Mouse (Mus musculus) midbrain, embryonic 15.5 days (tissue): ENCODE data around the gene Spata5. TPM values are rescaled to one million over a fixed set of nuclear protein-coding genes. Genes with fewer than 3 reads are reported as not detected.
"Not testable (repeated sequence)": the region's sequence is repeated elsewhere in the genome, so short reads cannot be mapped to it uniquely, and the experiment has no call there.

Experiments
- ATAC-seq: fragments of 200-750 bp; cut with Nextera tagmentation; replicated peaks from 2 replicates; pipeline ENCODE4 v1.8.0; 2017; ENCODE audit warnings: moderate TSS enrichment
- H3K27ac ChIP-seq: fragments of 300-500 bp; sonication (generic); 2 replicates; pipeline ENCODE4 v1.5.1; 2015; ENCODE audit warnings: mild to moderate bottlenecking, inconsistent platforms
- H3K27me3 ChIP-seq: fragments of 300-500 bp; sonication (generic); replicated peaks from 2 replicates; pipeline ENCODE4 v1.6.1; 2015; ENCODE audit warnings: inconsistent platforms
- H3K36me3 ChIP-seq: fragments of 300-500 bp; sonication (generic); replicated peaks from 2 replicates; pipeline ENCODE4 v1.6.1; 2015; ENCODE audit warnings: inconsistent platforms
- H3K4me1 ChIP-seq: fragments of 300-500 bp; sonication (generic); 2 replicates; pipeline ENCODE4 v1.6.1; 2015; ENCODE audit warnings: inconsistent platforms
- H3K4me2 ChIP-seq: fragments of 300-500 bp; sonication (generic); 2 replicates; pipeline ENCODE4 v1.6.1; 2015; ENCODE audit warnings: inconsistent platforms, mild to moderate bottlenecking, moderate library complexity
- H3K4me3 ChIP-seq: fragments of 300-500 bp; sonication (generic); 2 replicates; pipeline ENCODE4 v1.5.1; 2015; ENCODE audit warnings: mild to moderate bottlenecking, inconsistent platforms
- H3K9ac ChIP-seq: fragments of 300-500 bp; sonication (generic); 2 replicates; pipeline ENCODE4 v1.6.1; 2015; ENCODE audit warnings: mild to moderate bottlenecking, inconsistent platforms
- H3K9me3 ChIP-seq: fragments of 300-500 bp; sonication (generic); 2 replicates; pipeline ENCODE4 v1.6.1; 2016; ENCODE audit warnings: inconsistent platforms
- WGBS: fragments of 180-500 bp; shearing (Covaris S2); methylation state at CpG from one replicate; pipeline ENCODE4 v1.1.7; 2015; ENCODE audit warnings: mixed read lengths; 5-methylcytosine and 5-hydroxymethylcytosine counted together
- polyA plus RNA-seq: library from polyadenylated mRNA; unstranded; fragments of >200 nt; fragmentation: Nextera tagmentation; extraction: Ambion mirVana; gene quantifications from 2 replicates; pipeline ENCODE4 v1.2.1, GENCODE M21; 2015

Spata5 gene
- polyA plus RNA-seq, 1 experiment from 2014 or later, result 36.2 TPM

DNA sequence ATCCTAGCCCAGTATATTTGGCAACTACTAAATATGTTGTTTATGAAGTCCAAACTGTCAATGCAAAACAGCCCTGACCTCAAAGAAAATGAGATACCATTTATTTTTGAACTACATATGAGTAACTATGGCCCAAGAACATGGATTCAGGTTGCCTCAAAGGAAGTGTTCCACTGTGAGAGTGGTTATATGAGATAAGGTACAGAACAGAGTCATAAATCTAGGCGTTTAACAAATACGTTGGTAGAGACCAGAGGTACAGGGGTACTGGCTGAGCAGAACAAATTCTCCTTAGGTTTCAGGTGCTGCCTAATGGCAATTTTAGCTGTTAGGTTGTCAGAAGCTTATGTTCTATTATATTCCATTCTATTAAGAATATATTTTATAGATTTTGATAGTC is 67.9 kb downstream of the Spata5 start:
- H3K27ac ChIP-seq, result no peak overlapping the region
- no peaks in the 10 kb centered on the region for H3K27me3 ChIP-seq
- H3K9me3 ChIP-seq, result no peaks in the 10 kb centered on the region
- no peak overlapping the region for H3K9ac ChIP-seq
- ATAC-seq, result no peak
- no peaks in the 10 kb centered on the region for H3K36me3 ChIP-seq
- H3K4me1 ChIP-seq, result no peaks in the 10 kb centered on the region
- H3K4me2 ChIP-seq, result no peak overlapping the region
- H3K4me3 ChIP-seq, result no peak overlapping the region
- 96% methylated on average over 2 of the region's 2 CpGs for WGBS

DNA sequence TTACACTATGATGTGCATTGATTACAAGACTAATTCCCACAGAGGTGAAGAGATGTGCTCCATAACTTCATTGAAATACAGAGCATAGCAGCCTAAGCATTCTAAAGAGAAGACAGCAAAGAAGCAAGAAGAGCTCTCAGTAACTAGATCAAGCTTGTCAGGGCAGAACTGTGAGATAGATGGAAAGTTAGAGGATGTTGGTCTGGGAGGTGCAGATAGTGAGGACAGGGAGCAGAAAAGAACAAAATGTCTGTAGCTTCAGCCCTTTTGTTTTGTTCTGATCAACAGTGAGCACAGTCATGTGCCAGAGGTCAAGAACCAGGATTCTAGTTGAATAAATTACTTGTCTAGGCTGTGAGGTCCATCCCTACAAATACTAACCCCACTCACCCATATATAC is 68.5 kb downstream of the Spata5 start:
- Histone ChIP-seq H3K27me3 (no peaks in the 10 kb centered on the region), H3K4me2 (no peak overlapping the region), H3K4me1 (no peaks in the 10 kb centered on the region), H3K36me3 (no peaks in the 10 kb centered on the region), H3K27ac (no peak overlapping the region), H3K9ac (no peak overlapping the region), H3K4me3 (no peak overlapping the region), H3K9me3 (no peaks in the 10 kb centered on the region)
- no peak for ATAC-seq

DNA sequence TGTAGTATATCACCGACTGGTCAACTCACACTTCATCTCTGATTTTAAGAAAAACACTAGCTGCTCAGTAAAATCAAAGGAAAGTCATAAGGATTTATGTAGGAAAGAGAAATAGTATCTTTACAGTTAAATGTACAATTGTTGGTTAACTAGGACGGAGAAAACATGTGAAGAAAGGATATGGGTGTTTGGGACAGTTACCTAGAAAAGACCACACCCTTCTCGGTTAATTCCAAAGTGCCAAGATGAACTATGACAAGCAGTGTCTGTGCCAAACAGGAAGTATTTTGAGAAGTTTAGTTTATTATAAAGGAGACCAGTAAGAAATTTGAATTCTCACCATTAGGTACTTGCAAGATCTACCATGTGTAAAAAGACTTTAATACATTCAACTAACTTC is 70.3 kb downstream of the Spata5 start:
- H3K9ac ChIP-seq, result no peak overlapping the region
- H3K4me3 ChIP-seq, result no peak overlapping the region
- H3K4me1 ChIP-seq, result no peaks in the 10 kb centered on the region
- no peaks in the 10 kb centered on the region for H3K36me3 ChIP-seq
- H3K9me3 ChIP-seq, result no peaks in the 10 kb centered on the region
- 88% methylated on average over 3 of the region's 3 CpGs for WGBS
- H3K27me3 ChIP-seq, result no peaks in the 10 kb centered on the region
- H3K27ac ChIP-seq, result no peak overlapping the region
- H3K4me2 ChIP-seq, result no peak overlapping the region
- no peak for ATAC-seq

DNA sequence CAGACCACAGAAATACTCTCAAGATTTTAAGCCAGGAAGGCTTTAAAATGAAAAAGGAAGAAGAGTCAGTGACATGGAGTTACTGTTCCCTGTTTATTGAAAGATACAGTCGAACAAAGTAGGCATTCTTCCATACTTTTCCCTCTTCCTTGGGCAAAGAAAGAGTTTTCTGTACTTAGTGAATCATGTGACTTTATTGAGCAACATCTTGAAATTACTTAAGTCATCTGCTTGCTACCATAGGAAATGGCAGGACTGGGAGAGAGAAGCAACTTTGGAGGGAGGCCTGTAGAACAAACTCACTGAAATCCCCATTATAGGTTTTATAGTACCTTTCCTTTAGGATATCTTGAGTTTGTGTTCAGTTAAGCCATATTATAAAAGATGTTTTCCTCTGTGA is 81.2 kb downstream of the Spata5 start:
- H3K9ac ChIP-seq, result no peak overlapping the region
- no peak overlapping the region for H3K4me2 ChIP-seq
- no peak overlapping the region for H3K27ac ChIP-seq

DNA sequence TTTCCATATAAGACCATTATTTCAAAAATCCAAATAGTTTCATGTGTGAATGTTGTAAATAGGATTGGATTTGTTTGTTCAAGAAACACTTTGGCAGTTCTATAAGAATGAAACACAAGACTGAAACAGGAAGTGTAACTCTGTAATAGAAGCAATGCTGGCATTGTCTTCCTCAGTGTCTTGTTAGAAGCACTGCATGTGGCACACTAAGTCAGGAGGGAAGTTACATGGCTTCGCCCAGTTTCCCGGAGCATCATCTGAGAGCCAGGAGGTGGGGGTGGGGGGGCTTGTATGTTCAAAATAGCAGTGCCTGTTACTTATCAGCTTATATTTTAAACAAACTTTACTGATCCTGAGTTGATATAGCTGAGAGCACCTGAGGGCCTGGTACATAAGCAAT is 82.9 kb downstream of the Spata5 start:
- no peaks in the 10 kb centered on the region for H3K36me3 ChIP-seq
- H3K9ac ChIP-seq, result no peak overlapping the region
- no peak for ATAC-seq
- WGBS, result 78% methylated on average over 2 of the region's 2 CpGs
- H3K27ac ChIP-seq, result no peak overlapping the region
- no peaks in the 10 kb centered on the region for H3K9me3 ChIP-seq
- H3K27me3 ChIP-seq, result no peaks in the 10 kb centered on the region
- H3K4me1 ChIP-seq, result no peaks in the 10 kb centered on the region
- no peak overlapping the region for H3K4me2 ChIP-seq
- H3K4me3 ChIP-seq, result no peak overlapping the region

More for the DNA sequence above, 81.2 kb downstream of the Spata5 start:
- Histone ChIP-seq H3K4me1 (no peaks in the 10 kb centered on the region), H3K36me3 (no peaks in the 10 kb centered on the region), H3K9me3 (no peaks in the 10 kb centered on the region), H3K4me3 (no peak overlapping the region), H3K27me3 (no peaks in the 10 kb centered on the region)
- WGBS, result 73% methylated on average over 1 of the region's 1 CpGs
- no peak for ATAC-seq

DNA sequence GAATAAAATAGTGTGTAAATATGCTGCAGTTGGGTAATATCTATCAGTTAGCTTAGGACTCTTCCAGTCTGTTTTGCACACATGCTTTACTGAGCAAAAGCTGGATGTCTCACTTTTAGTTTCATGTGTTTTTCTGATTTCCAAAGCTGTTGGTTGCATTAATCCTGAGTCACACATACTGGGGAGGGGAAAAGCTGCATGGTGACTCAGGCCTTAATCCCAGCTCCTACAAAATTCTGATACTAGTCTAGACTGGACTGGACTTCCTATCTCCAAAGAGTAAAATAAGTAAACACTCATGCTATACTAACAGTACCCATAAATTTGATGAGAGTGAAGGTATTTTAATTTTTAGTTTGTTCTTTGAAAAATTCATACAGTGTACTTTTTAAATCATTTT is 84.2 kb downstream of the Spata5 start:
- H3K27ac ChIP-seq, result no peak overlapping the region
- no peaks in the 10 kb centered on the region for H3K9me3 ChIP-seq
- no peak overlapping the region for H3K4me3 ChIP-seq
- no peak overlapping the region for H3K9ac ChIP-seq
- H3K4me1 ChIP-seq, result no peaks in the 10 kb centered on the region
- ATAC-seq, result no peak
- H3K27me3 ChIP-seq, result no peaks in the 10 kb centered on the region
- no peaks in the 10 kb centered on the region for H3K36me3 ChIP-seq
- no peak overlapping the region for H3K4me2 ChIP-seq

DNA sequence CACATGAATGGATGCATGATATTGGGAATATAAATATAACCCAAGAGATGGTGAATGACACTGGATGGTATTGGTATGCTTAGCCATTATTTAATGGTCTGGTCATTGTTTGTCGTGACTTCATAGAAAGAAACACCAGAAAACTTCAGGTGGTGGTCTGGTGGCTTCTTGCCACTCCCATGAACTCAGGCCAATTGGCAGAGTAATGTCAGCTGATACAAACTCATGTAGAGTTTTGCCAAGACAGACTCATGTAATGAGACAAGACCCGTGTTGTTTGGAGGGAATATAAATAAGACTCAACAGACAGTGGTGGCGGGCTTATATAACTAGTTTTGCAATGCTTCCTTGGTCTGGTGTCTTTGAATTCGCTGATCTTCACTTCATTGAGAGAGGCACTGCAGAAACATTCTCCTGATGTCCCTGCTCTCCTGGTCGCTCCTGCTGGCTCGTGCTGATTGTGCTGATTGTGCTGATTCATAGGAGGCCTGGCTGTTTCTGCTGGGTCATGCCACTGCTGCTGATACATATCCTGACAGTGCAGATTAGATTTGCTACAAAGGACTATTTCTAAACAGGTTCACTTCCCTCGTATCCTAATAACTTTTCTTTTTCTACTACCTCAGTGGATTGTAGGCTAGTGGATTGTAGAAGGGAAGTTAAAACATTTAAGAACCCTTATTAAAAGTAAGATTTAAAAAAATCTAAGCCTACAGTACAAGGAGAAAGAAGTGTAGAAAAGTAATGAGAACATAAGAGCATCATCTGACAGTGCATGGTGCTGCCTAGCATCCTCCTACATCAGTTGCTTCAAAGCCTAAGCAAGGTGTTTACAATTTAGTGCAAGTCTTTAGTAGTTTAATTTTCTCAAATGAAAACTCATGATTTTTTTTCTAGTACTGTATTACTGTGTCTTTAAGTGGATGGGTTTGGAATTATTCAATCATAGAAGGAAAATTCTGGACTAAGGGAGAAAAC is 90.6 kb downstream of the Spata5 start:
- Histone ChIP-seq H3K4me1 (no peaks in the 10 kb centered on the region), H3K9ac (no peak overlapping the region), H3K36me3 (no peaks in the 10 kb centered on the region), H3K4me3 (no peak overlapping the region), H3K4me2 (no peak overlapping the region), H3K27ac (no peak overlapping the region), H3K27me3 (no peaks in the 10 kb centered on the region), H3K9me3 (no peaks in the 10 kb centered on the region)
- ATAC-seq, result no peak
- WGBS, result 81% methylated on average over 7 of the region's 7 CpGs

DNA sequence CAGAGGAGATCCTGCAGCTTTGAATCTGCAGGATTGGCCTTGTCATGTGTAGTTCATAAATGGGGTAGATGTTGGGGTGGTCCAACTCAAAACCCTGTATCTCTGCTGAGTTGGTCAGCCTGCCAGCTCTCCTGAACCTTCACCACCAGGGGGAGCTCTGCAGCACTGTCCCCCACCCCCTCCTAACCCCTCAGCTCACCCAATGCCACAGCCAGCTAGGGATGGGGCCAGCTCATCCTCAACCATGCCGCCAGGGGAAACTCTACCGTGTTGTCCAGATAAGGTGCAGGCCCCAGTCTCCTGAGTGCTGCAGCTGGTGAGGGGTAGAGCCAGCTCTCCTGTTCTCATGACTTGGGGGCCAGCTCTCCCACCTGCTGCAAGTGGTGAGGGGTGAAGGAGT is 95.8 kb downstream of the Spata5 start:
- Histone ChIP-seq H3K4me2 (no peak overlapping the region), H3K9ac (no peak overlapping the region), H3K4me3 (no peak overlapping the region), H3K27ac (no peak overlapping the region), H3K36me3 (no peaks in the 10 kb centered on the region), H3K27me3 (no peaks in the 10 kb centered on the region), H3K9me3 (no peaks in the 10 kb centered on the region), H3K4me1 (no peaks in the 10 kb centered on the region)
- no peak for ATAC-seq
- WGBS, result 18% methylated on average over 2 of the region's 2 CpGs

DNA sequence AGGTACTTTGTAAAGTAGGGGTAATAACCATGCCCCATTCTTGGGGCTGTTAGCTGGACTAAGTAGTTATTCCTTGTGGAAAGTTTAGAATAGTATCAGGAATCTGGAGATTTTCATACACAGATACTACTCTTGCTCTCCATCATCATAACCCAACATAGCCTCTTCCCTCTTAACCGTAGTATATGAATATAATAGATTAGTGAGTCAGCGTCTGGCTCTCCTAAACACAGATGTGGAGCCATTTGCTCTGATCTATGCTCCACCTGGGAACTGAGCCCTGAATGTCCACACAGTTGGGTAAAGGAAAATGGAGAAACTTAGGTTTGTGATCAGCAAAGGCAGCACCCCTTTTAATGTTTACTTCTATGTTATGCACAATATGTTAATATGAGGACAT is 96.7 kb downstream of the Spata5 start:
- Histone ChIP-seq H3K4me2 (no peak overlapping the region), H3K4me1 (no peaks in the 10 kb centered on the region), H3K27me3 (no peaks in the 10 kb centered on the region), H3K4me3 (no peak overlapping the region), H3K36me3 (no peaks in the 10 kb centered on the region), H3K9me3 (no peaks in the 10 kb centered on the region), H3K9ac (no peak overlapping the region), H3K27ac (no peak overlapping the region)
- ATAC-seq, result no peak
- WGBS, result 94% methylated on average over 2 of the region's 2 CpGs

DNA sequence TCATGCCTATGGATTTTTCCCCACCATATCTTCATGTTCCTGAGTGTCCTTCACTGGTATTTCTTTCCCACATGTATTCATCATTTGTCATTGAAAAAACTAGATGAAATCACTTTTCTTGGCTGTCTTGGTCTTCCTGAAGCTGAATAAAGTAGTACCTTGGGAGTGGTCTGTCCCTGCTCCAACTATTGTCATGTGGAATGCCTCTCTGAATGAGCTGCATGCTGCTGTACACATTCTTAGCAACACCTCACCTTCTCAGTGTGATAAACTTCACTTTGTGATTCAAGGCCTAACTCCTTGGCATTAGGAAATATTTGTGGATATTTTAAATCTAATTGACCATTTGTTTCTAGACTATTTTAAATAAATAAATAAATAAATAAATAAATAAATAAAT is 98.9 kb downstream of the Spata5 start:
- no peaks in the 10 kb centered on the region for H3K27me3 ChIP-seq
- no peak overlapping the region for H3K9ac ChIP-seq
- H3K27ac ChIP-seq, result no peak overlapping the region
- H3K36me3 ChIP-seq, result no peaks in the 10 kb centered on the region
- no peak overlapping the region for H3K4me2 ChIP-seq
- no peak for ATAC-seq
- H3K9me3 ChIP-seq, result no peaks in the 10 kb centered on the region
- H3K4me3 ChIP-seq, result no peak overlapping the region
- no peaks in the 10 kb centered on the region for H3K4me1 ChIP-seq

DNA sequence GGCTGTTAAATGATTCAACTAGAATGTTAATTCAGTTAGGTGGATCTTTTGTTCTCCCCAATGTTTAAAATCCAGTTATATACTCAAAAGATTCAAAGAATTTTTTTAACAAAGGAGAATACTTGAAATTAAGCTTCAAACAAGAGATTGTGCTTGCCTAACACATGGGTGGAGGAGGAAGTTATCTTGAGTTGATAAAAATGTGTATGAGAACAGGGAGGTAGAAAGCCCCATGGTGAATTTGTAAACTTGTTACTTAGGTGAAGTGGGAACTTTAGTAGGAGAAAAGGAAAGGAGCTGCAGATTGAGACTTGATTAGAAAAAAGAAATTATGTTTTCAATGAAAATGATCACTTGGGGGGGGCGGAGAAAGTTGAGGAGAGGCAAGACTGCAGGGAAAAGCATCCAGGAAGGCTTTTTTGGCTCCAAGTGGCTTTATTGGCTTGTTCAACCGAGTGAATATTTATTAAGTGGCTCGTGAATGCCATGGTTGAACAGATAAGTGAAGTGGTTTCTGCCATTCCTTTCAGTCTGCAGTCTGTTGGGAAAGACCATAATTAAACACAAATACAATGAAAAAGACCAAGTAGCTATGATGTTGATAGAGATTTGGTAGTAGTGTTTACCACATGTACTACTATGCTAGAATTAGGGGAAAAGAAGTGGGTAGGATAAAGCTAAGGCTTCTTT is 100.8 kb downstream of the Spata5 start:
- 75% methylated on average over 3 of the region's 3 CpGs for WGBS

DNA sequence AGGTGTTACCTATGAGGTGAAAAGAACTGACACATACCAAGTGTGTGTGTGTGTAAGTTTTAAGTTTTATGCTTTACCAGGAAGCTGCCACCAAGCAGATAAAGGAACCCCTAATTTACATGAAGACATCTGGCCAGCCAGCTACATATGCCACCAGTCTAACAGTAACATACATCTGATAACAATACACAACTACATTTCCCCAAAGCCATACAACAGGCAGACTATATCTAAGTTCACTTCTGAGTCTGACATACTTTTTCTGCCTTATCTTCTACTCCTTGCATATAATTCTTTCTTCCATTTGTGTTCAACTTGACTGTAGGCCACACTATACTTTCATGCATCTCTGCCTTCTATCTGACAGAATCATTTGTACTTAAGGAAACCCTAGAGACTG is 112.4 kb downstream of the Spata5 start:
- no peaks in the 10 kb centered on the region for H3K9me3 ChIP-seq
- no peak for ATAC-seq

More for the DNA sequence above, 100.8 kb downstream of the Spata5 start:
- Histone ChIP-seq H3K4me3 (no peak overlapping the region), H3K36me3 (no peaks in the 10 kb centered on the region), H3K9me3 (no peaks in the 10 kb centered on the region), H3K4me2 (no peak overlapping the region), H3K4me1 (no peaks in the 10 kb centered on the region), H3K27me3 (no peaks in the 10 kb centered on the region), H3K27ac (no peak overlapping the region), H3K9ac (no peak overlapping the region)
- no peak for ATAC-seq

DNA sequence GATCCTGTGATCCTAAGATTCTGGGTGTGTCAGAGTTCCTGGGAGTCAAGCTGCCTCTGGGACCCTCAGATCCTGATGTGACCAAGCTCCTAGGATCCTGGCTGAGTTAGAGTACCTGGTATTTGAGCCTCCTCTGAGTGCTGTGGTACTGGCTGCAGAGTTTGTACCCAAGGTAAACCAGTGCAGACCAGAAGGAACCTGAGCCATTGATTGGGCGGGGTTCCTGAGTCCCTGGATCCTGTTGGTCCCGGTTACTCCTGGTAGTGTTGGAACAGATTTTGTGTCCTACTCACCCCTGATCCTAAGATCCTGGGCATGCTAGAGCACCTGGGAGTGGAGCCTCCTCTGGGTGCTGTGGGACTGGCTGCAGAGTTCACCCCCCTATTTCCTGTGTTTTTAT is 121.0 kb downstream of the Spata5 start:
- not testable (repeated sequence) for ATAC-seq, H3K4me3 ChIP-seq, H3K9me3 ChIP-seq, H3K4me2 ChIP-seq, H3K9ac ChIP-seq, H3K27me3 ChIP-seq, H3K4me1 ChIP-seq, H3K36me3 ChIP-seq, H3K27ac ChIP-seq
- 100% methylated on average over 2 of the region's 2 CpGs for WGBS

More for the DNA sequence above, 112.4 kb downstream of the Spata5 start:
- no peak overlapping the region for H3K4me3 ChIP-seq
- H3K27me3 ChIP-seq, result no peaks in the 10 kb centered on the region
- 0 out of 2 replicates have a peak, but pooled peaks cover 2% of the 10 kb centered on the region for H3K36me3 ChIP-seq
- H3K4me1 ChIP-seq, result no peaks in the 10 kb centered on the region
- no peak overlapping the region for H3K27ac ChIP-seq
- no peak overlapping the region for H3K9ac ChIP-seq
- H3K4me2 ChIP-seq, result no peak overlapping the region
